Mouse (Mus musculus): ENCODE measurements at regions not wholly inside any gene's neighbourhood (a gene's known extent, or its start where the extent isn't known, plus 50 kb on each side); places are given as distances from the start of the nearest gene placed in this dataset.

GRCm38 (mm10) chr13:11490766-11491165, 616.0 kb downstream of the Ryr2 start:
- Histone ChIP-seq H3K36me3 (no peaks in the 10 kb centered on the region), H3K4me3 (replicated peaks) (no peak overlapping the region), H3K4me1 (replicated peaks) (no peaks in the 10 kb centered on the region), H3K27ac (no peak overlapping the region), H3K9me3 (replicated peaks) (no peaks in the 10 kb centered on the region), H3K27me3 (no peaks in the 10 kb centered on the region), H3K9ac (no peak overlapping the region), H3K4me2 (no peak overlapping the region)
- no peak for ATAC-seq (ENCODE audit: low read depth)
- DNase-seq = no peak
- WGBS (ENCODE audit: insufficient replicate concordance) = 47% methylated on average over 3 of the region's 3 CpGs

DNA sequence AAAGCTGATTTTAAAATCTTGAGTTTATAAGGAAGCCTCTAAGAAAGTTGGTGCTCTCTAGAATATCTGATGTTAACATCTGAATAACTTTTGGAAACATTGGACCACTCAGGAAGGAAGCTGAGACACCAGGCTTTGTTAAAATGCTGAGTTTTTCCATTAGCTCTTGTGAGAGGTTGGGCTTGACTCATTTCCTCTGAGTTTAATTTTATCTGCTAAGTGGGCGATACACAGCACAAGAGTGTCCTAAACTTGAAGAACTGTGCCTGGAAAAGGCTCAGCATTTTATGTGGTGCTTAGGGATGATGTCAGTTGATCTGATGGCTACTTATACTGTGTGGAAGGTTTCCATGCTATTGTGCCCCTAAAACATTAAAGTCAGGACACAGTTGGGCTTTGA, 623.6 kb downstream of the Ryr2 start:
- 18% methylated on average over 1 of the region's 1 CpGs for whole genome bisulfite sequencing (ENCODE audit: insufficient replicate concordance)

DNA sequence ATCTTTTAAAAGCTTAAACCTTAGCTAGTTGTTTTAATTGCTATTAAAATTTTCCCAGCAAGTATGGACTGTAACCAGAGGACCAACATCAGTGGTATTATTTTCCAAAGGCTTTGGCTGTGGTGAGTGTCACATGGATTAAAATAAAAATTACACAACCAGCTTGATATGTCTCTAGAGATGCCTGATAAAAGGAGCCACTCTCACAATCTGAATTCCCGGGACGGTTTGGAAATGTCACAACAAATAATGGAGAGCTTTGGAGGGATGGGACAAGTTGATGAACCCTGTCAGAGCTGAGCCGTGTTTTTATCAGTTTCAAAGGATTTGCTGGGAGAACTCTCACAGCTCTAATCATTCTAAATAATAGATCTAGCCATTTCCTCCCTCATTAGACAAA, 624.0 kb downstream of the Ryr2 start:
- no peak for ATAC-seq (ENCODE audit: low read depth)
- Histone ChIP-seq H3K27ac (no peak overlapping the region), H3K27me3 (no peaks in the 10 kb centered on the region), H3K36me3 (no peaks in the 10 kb centered on the region), H3K4me3 (replicated peaks) (no peak overlapping the region), H3K4me1 (replicated peaks) (no peaks in the 10 kb centered on the region), H3K9ac (no peak overlapping the region), H3K9me3 (replicated peaks) (no peaks in the 10 kb centered on the region), H3K4me2 (no peak overlapping the region)
- WGBS (ENCODE audit: insufficient replicate concordance) = 29% methylated on average over 3 of the region's 3 CpGs
- DNase-seq = no peak

More for the DNA sequence above, 623.6 kb downstream of the Ryr2 start:
- Histone ChIP-seq H3K4me1 (replicated peaks) (no peaks in the 10 kb centered on the region), H3K36me3 (no peaks in the 10 kb centered on the region), H3K4me2 (no peak overlapping the region), H3K9ac (no peak overlapping the region), H3K27me3 (no peaks in the 10 kb centered on the region), H3K9me3 (replicated peaks) (no peaks in the 10 kb centered on the region), H3K27ac (no peak overlapping the region), H3K4me3 (replicated peaks) (no peak overlapping the region)
- DNase-seq = no peak
- no peak for ATAC-seq (ENCODE audit: low read depth)

GRCm38 (mm10) chr13:11460251-11460650, 646.5 kb downstream of the Ryr2 start:
- Histone ChIP-seq H3K27me3 (no peaks in the 10 kb centered on the region), H3K4me1 (replicated peaks) (no peaks in the 10 kb centered on the region), H3K36me3 (no peaks in the 10 kb centered on the region), H3K4me3 (replicated peaks) (no peak overlapping the region), H3K4me2 (no peak overlapping the region), H3K9me3 (replicated peaks) (no peaks in the 10 kb centered on the region), H3K27ac (no peak overlapping the region), H3K9ac (no peak overlapping the region)
- no peak for DNase-seq
- WGBS (ENCODE audit: insufficient replicate concordance) = 60% methylated on average over 2 of the region's 2 CpGs
- no peak for ATAC-seq (ENCODE audit: low read depth)

DNA sequence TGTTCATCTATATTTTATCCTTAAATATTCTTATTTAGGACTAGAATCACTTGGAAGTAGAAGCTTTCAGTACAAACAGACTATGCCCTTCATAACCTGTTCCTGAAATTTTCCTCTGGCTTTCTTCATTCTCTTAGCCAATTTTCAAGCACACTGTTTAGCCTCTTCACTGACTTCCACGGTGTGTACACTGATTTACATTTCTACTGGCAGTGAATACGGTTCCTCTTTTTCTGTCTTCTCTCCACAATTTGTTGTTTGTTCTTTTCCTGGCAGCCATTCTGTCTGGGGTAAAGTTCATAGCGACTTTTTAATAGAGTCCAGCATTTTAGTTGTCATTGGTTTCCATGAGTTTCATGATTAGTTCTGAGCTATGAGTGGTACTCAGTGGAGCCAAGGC, 651.6 kb downstream of the Ryr2 start:
- DNase-seq (no peak), ATAC-seq (ENCODE audit: low read depth) (no peak)
- no peaks in the 10 kb centered on the region for H3K36me3 ChIP-seq
- no peaks in the 10 kb centered on the region for H3K4me1 ChIP-seq (replicated peaks)
- no peaks in the 10 kb centered on the region for H3K27me3 ChIP-seq
- no peak overlapping the region for H3K4me2 ChIP-seq
- H3K9ac ChIP-seq = no peak overlapping the region
- 47% methylated on average over 3 of the region's 3 CpGs for WGBS (ENCODE audit: insufficient replicate concordance)
- no peaks in the 10 kb centered on the region for H3K9me3 ChIP-seq (replicated peaks)
- no peak overlapping the region for H3K27ac ChIP-seq
- no peak overlapping the region for H3K4me3 ChIP-seq (replicated peaks)

DNA sequence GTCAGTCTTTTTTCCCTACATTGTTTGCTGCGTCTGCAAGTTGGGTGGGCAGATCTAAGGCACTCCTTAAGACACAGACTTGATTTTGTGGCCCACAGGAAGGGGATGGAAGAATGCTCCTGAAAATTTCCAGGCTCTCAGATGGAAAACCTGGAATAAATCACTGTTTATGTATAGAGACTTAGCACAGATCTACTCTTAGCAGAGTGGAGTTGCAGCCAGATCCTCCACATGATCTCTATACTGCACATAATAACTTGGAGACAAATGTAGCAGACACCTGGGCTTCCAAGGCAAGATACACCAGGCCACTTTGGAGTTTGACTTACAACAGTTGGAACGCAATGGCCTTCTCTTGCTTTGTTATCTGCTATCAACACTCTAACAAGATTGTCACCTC, 654.3 kb downstream of the Ryr2 start:
- H3K9ac ChIP-seq = no peak overlapping the region
- ATAC-seq (ENCODE audit: low read depth) (no peak), DNase-seq (no peak)
- no peaks in the 10 kb centered on the region for H3K4me1 ChIP-seq (replicated peaks)
- 55% methylated on average over 2 of the region's 2 CpGs for WGBS (ENCODE audit: insufficient replicate concordance)
- no peaks in the 10 kb centered on the region for H3K36me3 ChIP-seq
- H3K9me3 ChIP-seq (replicated peaks) = no peaks in the 10 kb centered on the region
- H3K27ac ChIP-seq = no peak overlapping the region
- H3K27me3 ChIP-seq = no peaks in the 10 kb centered on the region
- H3K4me3 ChIP-seq (replicated peaks) = no peak overlapping the region
- H3K4me2 ChIP-seq = no peak overlapping the region

- no peak overlapping the region for H3K4me3 ChIP-seq (replicated peaks)
- H3K9ac ChIP-seq = no peak overlapping the region
- no peaks in the 10 kb centered on the region for H3K27me3 ChIP-seq
- no peak overlapping the region for H3K4me2 ChIP-seq
- no peak for ATAC-seq (ENCODE audit: low read depth)
- H3K36me3 ChIP-seq = no peaks in the 10 kb centered on the region
- no peak for DNase-seq
- WGBS (ENCODE audit: insufficient replicate concordance) = 59% methylated on average over 7 of the region's 7 CpGs
- no peaks in the 10 kb centered on the region for H3K4me1 ChIP-seq (replicated peaks)
- no peaks in the 10 kb centered on the region for H3K9me3 ChIP-seq (replicated peaks)
- no peak overlapping the region for H3K27ac ChIP-seq
These were observed 674.0 kb downstream of the Ryr2 start for GRCm38 (mm10) chr13:11432465-11433339.

DNA sequence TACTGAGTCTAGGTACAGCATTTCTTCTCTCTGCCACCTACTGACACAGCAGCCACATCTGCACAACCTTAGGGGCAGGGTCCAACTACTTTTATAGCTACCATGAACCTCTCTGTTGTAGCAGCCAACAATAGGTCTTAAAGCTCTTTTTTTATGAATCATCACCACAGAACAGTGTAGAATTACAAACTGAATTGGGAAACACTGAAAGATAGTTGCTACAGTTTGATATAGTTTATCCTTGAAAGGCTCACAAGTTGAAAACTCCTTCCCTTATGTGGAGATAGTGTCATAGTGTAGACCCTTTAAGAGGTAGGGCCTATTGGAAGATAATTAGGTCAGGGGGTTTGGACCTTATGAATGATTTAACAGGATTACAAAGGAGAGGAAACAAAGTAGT, 679.9 kb downstream of the Ryr2 start:
- Histone ChIP-seq H3K4me2 (no peak overlapping the region), H3K27ac (no peak overlapping the region), H3K4me1 (replicated peaks) (no peaks in the 10 kb centered on the region), H3K36me3 (no peaks in the 10 kb centered on the region), H3K4me3 (replicated peaks) (no peak overlapping the region), H3K27me3 (no peaks in the 10 kb centered on the region), H3K9ac (no peak overlapping the region), H3K9me3 (replicated peaks) (no peaks in the 10 kb centered on the region)
- ATAC-seq (ENCODE audit: low read depth) = no peak
- no peak for DNase-seq

- Histone ChIP-seq H3K27ac (no peak overlapping the region), H3K4me2 (no peak overlapping the region), H3K36me3 (no peaks in the 10 kb centered on the region), H3K4me3 (replicated peaks) (no peak overlapping the region), H3K27me3 (no peaks in the 10 kb centered on the region), H3K4me1 (replicated peaks) (no peaks in the 10 kb centered on the region), H3K9ac (no peak overlapping the region), H3K9me3 (replicated peaks) (no peaks in the 10 kb centered on the region)
- ATAC-seq (ENCODE audit: low read depth) = no peak
- no peak for DNase-seq
- WGBS (ENCODE audit: insufficient replicate concordance) = 49% methylated on average over 2 of the region's 2 CpGs
These were observed 714.7 kb downstream of the Ryr2 start for GRCm38 (mm10) chr13:11392027-11392426.

DNA sequence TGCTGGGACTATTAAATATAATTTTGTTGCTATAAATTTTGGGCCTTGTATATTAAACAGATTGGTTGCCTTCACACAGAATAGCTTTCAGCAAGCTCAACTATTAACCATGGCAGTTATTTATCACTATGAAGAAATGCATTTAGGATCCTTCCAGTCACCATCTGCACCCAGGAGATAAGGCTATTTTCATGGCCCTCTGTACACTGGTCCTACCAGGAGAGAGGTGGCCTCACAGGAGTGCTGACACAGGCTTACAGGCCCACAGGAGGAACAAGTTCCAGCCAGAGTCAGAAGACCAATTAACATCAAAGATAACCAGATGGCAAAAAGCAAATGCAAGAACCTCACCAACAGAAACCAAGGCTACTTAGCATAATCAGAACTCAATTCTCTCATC, 731.3 kb downstream of the Ryr2 start:
- no peak overlapping the region for H3K4me3 ChIP-seq (replicated peaks)
- no peaks in the 10 kb centered on the region; the same call in 1 of the 2 replicates for H3K9me3 ChIP-seq (replicated peaks)
- H3K9ac ChIP-seq = no peak overlapping the region
- DNase-seq (no peak), ATAC-seq (ENCODE audit: low read depth) (peak; percentile 100)
- H3K27ac ChIP-seq = no peak overlapping the region
- H3K4me1 ChIP-seq (replicated peaks) = no peaks in the 10 kb centered on the region
- H3K36me3 ChIP-seq = no peaks in the 10 kb centered on the region
- no peaks in the 10 kb centered on the region for H3K27me3 ChIP-seq
- no peak overlapping the region for H3K4me2 ChIP-seq

- H3K4me1 ChIP-seq (replicated peaks) = no peaks in the 10 kb centered on the region
- H3K36me3 ChIP-seq = no peaks in the 10 kb centered on the region
- H3K27me3 ChIP-seq = no peaks in the 10 kb centered on the region
- DNase-seq (no peak), ATAC-seq (ENCODE audit: low read depth) (no peak)
- no peak overlapping the region for H3K27ac ChIP-seq
- no peaks in the 10 kb centered on the region for H3K9me3 ChIP-seq (replicated peaks)
- no peak overlapping the region for H3K4me3 ChIP-seq (replicated peaks)
- no peak overlapping the region for H3K4me2 ChIP-seq
- WGBS (ENCODE audit: insufficient replicate concordance) = 53% methylated on average over 1 of the region's 1 CpGs
- H3K9ac ChIP-seq = no peak overlapping the region
These were observed 737.3 kb downstream of the Ryr2 start for GRCm38 (mm10) chr13:11369456-11369855.

GRCm38 (mm10) chr13:11362872-11363271, 743.9 kb downstream of the Ryr2 start:
- no peak overlapping the region for H3K4me2 ChIP-seq
- H3K4me3 ChIP-seq (replicated peaks) = no peak overlapping the region
- H3K9ac ChIP-seq = no peak overlapping the region
- no peak overlapping the region for H3K27ac ChIP-seq
- H3K36me3 ChIP-seq = no peaks in the 10 kb centered on the region
- H3K4me1 ChIP-seq (replicated peaks) = no peaks in the 10 kb centered on the region
- ATAC-seq (ENCODE audit: low read depth) (no peak), DNase-seq (no peak)
- H3K27me3 ChIP-seq = no peaks in the 10 kb centered on the region
- no peaks in the 10 kb centered on the region for H3K9me3 ChIP-seq (replicated peaks)
- 47% methylated on average over 3 of the region's 3 CpGs for WGBS (ENCODE audit: insufficient replicate concordance)
